Mouse (Mus musculus) hindbrain, embryonic 11.5 days (tissue): ENCODE results near the gene Kalrn. TPM values are rescaled to one million over a fixed set of nuclear protein-coding genes. Genes with fewer than 3 reads are reported as not detected.
A peak's percentile ranks its signal among the peaks of the same experiment; 100 is the strongest.

Experiments
- ATAC-seq: fragments of 200-750 bp; cut with Nextera tagmentation; 2 replicates; pipeline ENCODE4 v1.8.0; 2017; ENCODE audit warnings: mild to moderate bottlenecking, moderate TSS enrichment, moderate library complexity; ENCODE audit not compliant: low FRiP score
- DNase-seq: peaks from one replicate; pipeline ENCODE4 v3.0.0-alpha.2; 2015; ENCODE audit warnings: low spot score
- H3K27ac ChIP-seq: fragments of 300-500 bp; sonication (generic); 2 replicates; pipeline ENCODE4 v1.5.1; 2014; ENCODE audit warnings: mild to moderate bottlenecking, low read depth, low read length
- H3K27me3 ChIP-seq: fragments of 300-500 bp; sonication (generic); 2 replicates; pipeline ENCODE4 v1.6.1; 2014; ENCODE audit warnings: mild to moderate bottlenecking, low read length, moderate library complexity, mixed read lengths; ENCODE audit not compliant: control insufficient read depth, insufficient read depth
- H3K36me3 ChIP-seq: fragments of 300-500 bp; sonication (generic); 2 replicates; pipeline ENCODE4 v1.6.1; 2014; ENCODE audit warnings: mild to moderate bottlenecking, low read length, moderate library complexity, mixed read lengths; ENCODE audit not compliant: control insufficient read depth, insufficient read depth
- H3K4me1 ChIP-seq: fragments of 300-500 bp; sonication (generic); replicated peaks from 2 replicates; pipeline ENCODE4 v1.6.1; 2014; ENCODE audit warnings: low read length, mixed read lengths; ENCODE audit not compliant: control insufficient read depth, insufficient read depth
- H3K4me2 ChIP-seq: fragments of 300-500 bp; sonication (generic); replicated peaks from 2 replicates; pipeline ENCODE4 v1.6.1; 2014; ENCODE audit warnings: mild to moderate bottlenecking, low read depth, low read length
- H3K4me3 ChIP-seq: fragments of 300-500 bp; sonication (generic); 2 replicates; pipeline ENCODE4 v1.5.1; 2014; ENCODE audit warnings: low read depth, low read length
- H3K9ac ChIP-seq: fragments of 300-500 bp; sonication (generic); 2 replicates; pipeline ENCODE4 v1.6.1; 2014; ENCODE audit warnings: low read depth, low read length
- H3K9me3 ChIP-seq: fragments of 300-500 bp; sonication (generic); 2 replicates; pipeline ENCODE4 v1.6.1; 2016; ENCODE audit warnings: low read length; ENCODE audit not compliant: control insufficient read depth
- WGBS: fragments of 180-500 bp; shearing (Covaris S2); extraction: QIAGEN DNeasy Blood & Tissue Kit; methylation state at CpG from one replicate; pipeline ENCODE4 v1.1.7; 2014; 5-methylcytosine and 5-hydroxymethylcytosine counted together
- polyA plus RNA-seq: library from polyadenylated mRNA; unstranded; fragments of >200 nt; fragmentation: Nextera tagmentation; extraction: Ambion mirVana; gene quantifications from 2 replicates; pipeline ENCODE4 v1.2.1, GENCODE M21; 2014

Gene Kalrn
- polyA plus RNA-seq, 1 experiment from 2014 or later: 25.6 TPM

DNA sequence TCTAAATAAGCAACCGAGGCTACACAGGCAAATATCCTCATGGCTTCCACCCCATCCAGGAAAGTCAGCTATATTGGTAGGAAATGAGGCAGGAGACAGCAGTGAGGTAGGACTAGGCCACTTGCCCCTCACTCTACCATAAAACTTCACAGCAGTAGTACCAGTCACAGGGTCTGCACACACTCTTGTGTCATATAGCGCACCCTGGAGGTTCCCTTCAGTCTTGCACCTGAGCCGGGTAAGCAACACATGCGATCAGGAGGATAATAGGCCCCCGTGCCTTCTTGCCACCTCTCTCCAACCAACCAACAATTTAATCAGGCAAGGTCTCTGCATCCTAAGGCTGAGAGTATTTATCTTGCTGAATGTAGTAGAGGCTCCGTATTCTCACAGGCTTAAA is 278.8 kb downstream of the Kalrn start:
- no peak for ATAC-seq
- Histone ChIP-seq H3K9me3 (no peaks in the 10 kb centered on the region), H3K9ac (no peak overlapping the region), H3K27ac (no peak overlapping the region), H3K27me3 (no peaks in the 10 kb centered on the region), H3K36me3 (no peaks in the 10 kb centered on the region), H3K4me3 (no peak overlapping the region), H3K4me2 (no peak overlapping the region), H3K4me1 (no peaks in the 10 kb centered on the region)
- DNase-seq: peak; percentile 29
- 86% methylated on average over 6 of the region's 6 CpGs for WGBS

GRCm38 (mm10) chr16:34293675-34294074 is 279.7 kb downstream of the Kalrn start:
- Histone ChIP-seq H3K4me2 (no peak overlapping the region), H3K27ac (no peak overlapping the region), H3K36me3 (no peaks in the 10 kb centered on the region), H3K4me1 (no peaks in the 10 kb centered on the region), H3K9ac (no peak overlapping the region), H3K4me3 (no peak overlapping the region), H3K27me3 (no peaks in the 10 kb centered on the region), H3K9me3 (no peaks in the 10 kb centered on the region)
- WGBS: 92% methylated on average over 2 of the region's 2 CpGs
- DNase-seq (no peak), ATAC-seq (no peak)

- ATAC-seq: no peak
- Histone ChIP-seq H3K9me3 (no peaks in the 10 kb centered on the region), H3K4me1 (no peaks in the 10 kb centered on the region), H3K36me3 (no peaks in the 10 kb centered on the region), H3K27me3 (no peaks in the 10 kb centered on the region), H3K4me3 (no peak overlapping the region), H3K4me2 (no peak overlapping the region), H3K27ac (no peak overlapping the region), H3K9ac (no peak overlapping the region)
- peak; percentile 17 for DNase-seq
- 49% methylated on average over 7 of the region's 7 CpGs for WGBS
Observed at GRCm38 (mm10) chr16:34289583-34289982, 283.7 kb downstream of the Kalrn start.

- ATAC-seq (no peak), DNase-seq (no peak)
- WGBS: 89% methylated on average over 8 of the region's 8 CpGs
- H3K9me3 ChIP-seq: no peaks in the 10 kb centered on the region
- no peak overlapping the region for H3K9ac ChIP-seq
- H3K27ac ChIP-seq: no peak overlapping the region
- H3K36me3 ChIP-seq: no peaks in the 10 kb centered on the region
- H3K4me1 ChIP-seq: no peaks in the 10 kb centered on the region
- H3K27me3 ChIP-seq: no peaks in the 10 kb centered on the region
- H3K4me2 ChIP-seq: no peak overlapping the region
- no peak overlapping the region for H3K4me3 ChIP-seq
Observed at GRCm38 (mm10) chr16:34282026-34282425, 291.3 kb downstream of the Kalrn start.

GRCm38 (mm10) chr16:34279654-34280383 is 293.5 kb downstream of the Kalrn start:
- Histone ChIP-seq H3K4me3 (no peak overlapping the region), H3K27me3 (no peaks in the 10 kb centered on the region), H3K27ac (no peak overlapping the region), H3K4me1 (no peaks in the 10 kb centered on the region), H3K4me2 (no peak overlapping the region), H3K36me3 (no peaks in the 10 kb centered on the region), H3K9ac (no peak overlapping the region), H3K9me3 (no peaks in the 10 kb centered on the region)
- DNase-seq (no peak), ATAC-seq (no peak)
- WGBS: 90% methylated on average over 7 of the region's 7 CpGs

DNA sequence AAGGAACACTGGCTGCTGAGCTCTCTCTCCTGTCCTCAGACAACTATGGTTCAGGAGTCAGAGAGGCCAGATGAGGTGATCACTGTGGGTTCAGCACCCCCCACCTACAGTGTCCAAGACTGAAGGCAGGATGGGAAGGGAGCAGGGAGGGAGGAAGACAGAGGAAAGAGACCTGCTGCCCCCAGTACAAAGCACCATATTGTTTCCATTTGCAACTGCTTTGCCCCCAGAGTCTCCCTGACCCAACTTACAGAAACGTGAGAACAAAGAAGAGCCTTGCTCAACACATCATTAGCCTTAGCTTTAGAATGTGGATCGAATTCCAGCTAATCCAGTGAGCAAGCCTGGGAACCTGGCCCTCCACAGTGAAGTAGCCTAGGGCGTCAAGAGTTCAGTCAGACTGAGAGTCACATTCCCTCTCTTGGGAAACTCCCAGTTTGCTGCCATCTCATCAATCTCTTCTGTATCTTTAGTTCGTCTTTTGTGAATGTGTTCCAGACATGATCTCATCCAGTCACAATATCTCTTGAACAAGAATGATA is 295.0 kb downstream of the Kalrn start:
- no peak overlapping the region for H3K27ac ChIP-seq
- no peak for DNase-seq
- no peaks in the 10 kb centered on the region for H3K9me3 ChIP-seq
- ATAC-seq: no peak
- H3K4me1 ChIP-seq: no peaks in the 10 kb centered on the region
- no peaks in the 10 kb centered on the region for H3K36me3 ChIP-seq
- no peak overlapping the region for H3K9ac ChIP-seq
- no peaks in the 10 kb centered on the region for H3K27me3 ChIP-seq
- no peak overlapping the region for H3K4me2 ChIP-seq
- H3K4me3 ChIP-seq: no peak overlapping the region
- WGBS: 44% methylated on average over 4 of the region's 4 CpGs

- no peak overlapping the region for H3K27ac ChIP-seq
- no peaks in the 10 kb centered on the region for H3K9me3 ChIP-seq
- no peak overlapping the region for H3K4me3 ChIP-seq
- ATAC-seq: no peak
- no peaks in the 10 kb centered on the region for H3K4me1 ChIP-seq
- no peaks in the 10 kb centered on the region for H3K27me3 ChIP-seq
- no peak overlapping the region for H3K9ac ChIP-seq
- H3K4me2 ChIP-seq: no peak overlapping the region
- H3K36me3 ChIP-seq: no peaks in the 10 kb centered on the region
- no peak for DNase-seq
Observed at GRCm38 (mm10) chr16:34274607-34275006, 298.7 kb downstream of the Kalrn start.

DNA sequence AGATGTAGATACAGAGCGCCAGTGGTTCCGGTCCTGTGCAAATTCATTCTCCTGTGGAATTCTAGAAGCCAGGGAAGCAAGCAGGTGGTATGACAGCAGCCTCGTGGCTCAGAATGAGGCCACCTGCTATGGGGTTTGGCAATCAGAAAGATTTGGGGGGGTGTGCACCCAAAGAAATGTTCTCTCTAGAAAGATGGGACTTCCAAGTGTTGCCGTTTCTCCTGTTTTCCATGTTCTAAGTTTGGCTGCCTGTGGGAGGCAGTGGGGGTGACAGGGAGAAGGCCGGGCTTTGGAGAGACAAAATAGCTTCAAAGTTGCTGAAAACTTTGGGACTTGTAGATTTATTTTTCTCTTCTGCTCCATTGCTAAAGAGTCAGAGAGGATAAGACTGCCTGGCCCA is 301.9 kb downstream of the Kalrn start:
- Histone ChIP-seq H3K9ac (no peak overlapping the region), H3K4me2 (no peak overlapping the region), H3K4me3 (no peak overlapping the region), H3K9me3 (no peaks in the 10 kb centered on the region), H3K27ac (no peak overlapping the region), H3K4me1 (no peaks in the 10 kb centered on the region), H3K27me3 (no peaks in the 10 kb centered on the region), H3K36me3 (no peaks in the 10 kb centered on the region)
- ATAC-seq (no peak), DNase-seq (no peak)
- WGBS: 92% methylated on average over 5 of the region's 5 CpGs

GRCm38 (mm10) chr16:34270681-34271080 is 302.7 kb downstream of the Kalrn start:
- Histone ChIP-seq H3K36me3 (no peaks in the 10 kb centered on the region), H3K27ac (no peak overlapping the region), H3K4me3 (no peak overlapping the region), H3K9me3 (no peaks in the 10 kb centered on the region), H3K4me2 (no peak overlapping the region), H3K4me1 (no peaks in the 10 kb centered on the region), H3K27me3 (no peaks in the 10 kb centered on the region), H3K9ac (no peak overlapping the region)
- no peak for ATAC-seq
- no peak for DNase-seq
- 81% methylated on average over 2 of the region's 2 CpGs for WGBS
